10 mouse cellular contexts compared by ENCODE assay signal in genomic region chr13:119339762-119340161, GRCm38 (mm10).
DNase-seq lines count a peak whose midpoint lies in the region; ATAC-seq lines count a peak whose summit lies in the region.
"Had no signal": no experiment of that assay in that cellular context is flagged by ENCODE, and none has a peak within 500 bp of the region (broad histone marks: within the 10 kb centered on the region; RNA-seq: fewer than 3 reads in every experiment).

No protein-coding gene starts in this region.

- WGBS in midbrain, embryonic 11.5 days: 95% methylated on average over 11 of the region's 11 CpGs
- 94% methylated on average over 11 of the region's 11 CpGs for WGBS in midbrain, embryonic 16.5 days

- H3K36me3 ChIP-seq in midbrain, embryonic 11.5 days (ENCODE audit: control insufficient read depth, insufficient read depth, low read length): peaks cover 2% of the 10 kb centered on the region
- peaks cover 16% of the 10 kb centered on the region; the same call in 1 of the 2 replicates for H3K36me3 ChIP-seq in midbrain, embryonic 16.5 days (ENCODE audit: control insufficient read depth, insufficient read depth, low read length)

- DNase-seq in cerebellum, postnatal 10 days: peak; percentile 77 to 88
- no peak for DNase-seq in cerebellum, adult 11 months
- peak; percentile 49 for DNase-seq in midbrain, embryonic 11.5 days (ENCODE audit: low spot score, missing footprints)
- DNase-seq in heart, postnatal 4 days: peak; percentile 64
- DNase-seq in testis, postnatal 10 days (ENCODE audit: low spot score): peak; percentile 75
- no peak for DNase-seq in Muller cell, postnatal 12 days (ENCODE audit: inconsistent ontology term)

- no peaks in the 10 kb centered on the region for H3K4me1 ChIP-seq in midbrain, embryonic 11.5 days (ENCODE audit: control insufficient read depth, insufficient read depth, low read length)
- H3K4me1 ChIP-seq in midbrain, embryonic 16.5 days (ENCODE audit: control insufficient read depth, insufficient read depth, low read length): no peaks in the 10 kb centered on the region

- H3K9ac ChIP-seq in midbrain, embryonic 11.5 days (ENCODE audit: low read length): no peak overlapping the region
- no peak overlapping the region for H3K9ac ChIP-seq in midbrain, embryonic 16.5 days (ENCODE audit: low read depth, low read length)

- H3K27ac ChIP-seq in midbrain, embryonic 11.5 days (ENCODE audit: low read depth, low read length): no peak overlapping the region
- H3K27ac ChIP-seq in midbrain, embryonic 16.5 days (ENCODE audit: low read length): no peak overlapping the region

- no peak for ATAC-seq in midbrain, embryonic 11.5 days (ENCODE audit: low FRiP score)
- no peak for ATAC-seq in midbrain, embryonic 16.5 days
- ATAC-seq in inflammation-experienced regulatory T-cells, adult 6 months: no peak
- ATAC-seq: intestine, postnatal 0 days had no signal

- no peak overlapping the region for H3K4me3 ChIP-seq in midbrain, embryonic 11.5 days (ENCODE audit: low read depth, low read length)
- no peak overlapping the region for H3K4me3 ChIP-seq in midbrain, embryonic 16.5 days (ENCODE audit: low read depth, low read length)
- H3K4me3 ChIP-seq: erythroblast, embryonic 14.5 days had no signal

- H3K27me3 ChIP-seq in midbrain, embryonic 11.5 days (ENCODE audit: control insufficient read depth, insufficient read depth, low read length): no peaks in the 10 kb centered on the region
- no peaks in the 10 kb centered on the region for H3K27me3 ChIP-seq in midbrain, embryonic 16.5 days (ENCODE audit: control insufficient read depth, insufficient read depth, low read depth, low read length)

- H3K4me2 ChIP-seq in midbrain, embryonic 11.5 days: no peak overlapping the region
- no peak overlapping the region for H3K4me2 ChIP-seq in midbrain, embryonic 16.5 days (ENCODE audit: low read length)

- H3K9me3 ChIP-seq in midbrain, embryonic 11.5 days (ENCODE audit: control insufficient read depth, low read length): no peaks in the 10 kb centered on the region
- no peaks in the 10 kb centered on the region for H3K9me3 ChIP-seq in midbrain, embryonic 16.5 days (replicated peaks; ENCODE audit: control insufficient read depth, low read length, poor library complexity, severe bottlenecking)

Comparison
In these comparisons a context has a peak if more than half of its experiments do, and no peak if none do; other contexts are left out.
1. DNase-seq: peak in cerebellum, postnatal 10 days (2 of 2), midbrain, embryonic 11.5 days (single experiment), heart, postnatal 4 days (single experiment) and testis, postnatal 10 days (single experiment); none in cerebellum, adult 11 months (single experiment) and Muller cell, postnatal 12 days (single experiment).